Mouse (Mus musculus): ENCODE measurements around the gene Kctd4.

- no peak for TF ChIP-seq POLR2A (IDR thresholded peaks at IDR 0.05; ENCODE audit: low read depth, low read length)
- TF ChIP-seq CTCF (IDR thresholded peaks at IDR 0.05; ENCODE audit: extremely low read depth, insufficient read depth, insufficient read length, insufficient replicate concordance), result no peak
Measured at GRCm38 (mm10) chr14:75953011-75953410, 1.8 kb upstream of the Kctd4 start.
